Mouse (Mus musculus) lung, adult 2 months (tissue): Measurements from ENCODE around the gene Pde10a.

Experiments
- CTCF ChIP-seq: fragments of 200-500 bp; IDR thresholded peaks from 2 replicates; pipeline ENCODE4 v1.5.1; 2011; ENCODE audit warnings: mild to moderate bottlenecking, low read length, control low read depth; ENCODE audit not compliant: insufficient read depth
- POLR2A ChIP-seq: fragments of 200-500 bp; IDR thresholded peaks from 2 replicates; pipeline ENCODE4 v1.6.1; 2011; ENCODE audit warnings: low read depth, mild to moderate bottlenecking, control low read depth, low read length, borderline replicate concordance; ENCODE audit errors: extremely low read depth

GRCm38 (mm10) chr17:8787762-8788161, 262.6 kb downstream of the Pde10a start:
- TF ChIP-seq POLR2A: no peak
- TF ChIP-seq CTCF: no peak
